Mouse (Mus musculus) hindbrain, embryonic 11.5 days (tissue): ENCODE results near the gene Cryab. TPM values are rescaled to one million over a fixed set of nuclear protein-coding genes. Genes with fewer than 3 reads are reported as not detected.

Experiments used
- ATAC-seq: fragments of 200-750 bp; cut with Nextera tagmentation; 2 replicates; pipeline ENCODE4 v1.8.0; 2017; ENCODE audit warnings: mild to moderate bottlenecking, moderate TSS enrichment, moderate library complexity; ENCODE audit not compliant: low FRiP score
- DNase-seq: peaks from one replicate; pipeline ENCODE4 v3.0.0-alpha.2; 2015; ENCODE audit warnings: low spot score
- H3K27ac ChIP-seq: fragments of 300-500 bp; sonication (generic); 2 replicates; pipeline ENCODE4 v1.5.1; 2014; ENCODE audit warnings: mild to moderate bottlenecking, low read depth, low read length
- H3K27me3 ChIP-seq: fragments of 300-500 bp; sonication (generic); 2 replicates; pipeline ENCODE4 v1.6.1; 2014; ENCODE audit warnings: mild to moderate bottlenecking, low read length, moderate library complexity, mixed read lengths; ENCODE audit not compliant: control insufficient read depth, insufficient read depth
- H3K36me3 ChIP-seq: fragments of 300-500 bp; sonication (generic); 2 replicates; pipeline ENCODE4 v1.6.1; 2014; ENCODE audit warnings: mild to moderate bottlenecking, low read length, moderate library complexity, mixed read lengths; ENCODE audit not compliant: control insufficient read depth, insufficient read depth
- H3K4me1 ChIP-seq: fragments of 300-500 bp; sonication (generic); replicated peaks from 2 replicates; pipeline ENCODE4 v1.6.1; 2014; ENCODE audit warnings: low read length, mixed read lengths; ENCODE audit not compliant: control insufficient read depth, insufficient read depth
- H3K4me2 ChIP-seq: fragments of 300-500 bp; sonication (generic); replicated peaks from 2 replicates; pipeline ENCODE4 v1.6.1; 2014; ENCODE audit warnings: mild to moderate bottlenecking, low read depth, low read length
- H3K4me3 ChIP-seq: fragments of 300-500 bp; sonication (generic); 2 replicates; pipeline ENCODE4 v1.5.1; 2014; ENCODE audit warnings: low read depth, low read length
- H3K9ac ChIP-seq: fragments of 300-500 bp; sonication (generic); 2 replicates; pipeline ENCODE4 v1.6.1; 2014; ENCODE audit warnings: low read depth, low read length
- H3K9me3 ChIP-seq: fragments of 300-500 bp; sonication (generic); 2 replicates; pipeline ENCODE4 v1.6.1; 2016; ENCODE audit warnings: low read length; ENCODE audit not compliant: control insufficient read depth
- WGBS: fragments of 180-500 bp; shearing (Covaris S2); extraction: QIAGEN DNeasy Blood & Tissue Kit; methylation state at CpG from one replicate; pipeline ENCODE4 v1.1.7; 2014; 5-methylcytosine and 5-hydroxymethylcytosine counted together
- polyA plus RNA-seq: library from polyadenylated mRNA; unstranded; fragments of >200 nt; fragmentation: Nextera tagmentation; extraction: Ambion mirVana; gene quantifications from 2 replicates; pipeline ENCODE4 v1.2.1, GENCODE M21; 2014

Cryab gene
- 5.9 and 7.4 TPM in 2 replicates for polyA plus RNA-seq

DNA sequence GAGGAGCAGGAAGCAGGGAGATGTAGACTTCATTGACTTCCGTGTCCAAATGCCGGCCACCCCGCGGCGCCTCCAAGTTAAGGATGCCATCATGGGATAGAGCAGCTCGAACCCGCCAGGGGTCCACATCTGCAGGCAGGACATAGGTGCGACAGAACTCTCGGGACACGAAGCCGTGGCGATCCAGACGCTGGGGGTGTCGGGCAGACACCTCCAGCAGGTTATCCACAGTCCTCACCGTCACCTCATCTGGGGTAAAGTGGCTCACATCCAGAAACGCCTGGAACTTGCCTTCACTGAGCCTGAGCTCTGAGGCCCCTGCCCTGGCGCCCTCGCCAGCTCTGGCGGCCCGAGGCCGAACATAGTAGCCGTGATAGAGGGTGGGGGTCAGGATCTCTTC, at the start of gene Cryab:
Gene Cryab, plus strand, starts transcription at position 3 of the 400 bp plus-strand sequence.
- Histone ChIP-seq H3K27me3 (no peaks in the 10 kb centered on the region), H3K4me3 (no peak within 1 kb of the TSS), H3K36me3 (no peaks in the 10 kb centered on the region), H3K9ac (no peak within 1 kb of the TSS), H3K4me1 (0 out of 2 replicates have a peak, but pooled peaks cover 1% of the 10 kb centered on the region), H3K9me3 (no peaks in the 10 kb centered on the region), H3K27ac (no peak within 1 kb of the TSS), H3K4me2 (no peak within 1 kb of the TSS)
- DNase-seq = no peak
- 73% methylated on average over 22 of the region's 22 CpGs for WGBS
- no peak for ATAC-seq

DNA sequence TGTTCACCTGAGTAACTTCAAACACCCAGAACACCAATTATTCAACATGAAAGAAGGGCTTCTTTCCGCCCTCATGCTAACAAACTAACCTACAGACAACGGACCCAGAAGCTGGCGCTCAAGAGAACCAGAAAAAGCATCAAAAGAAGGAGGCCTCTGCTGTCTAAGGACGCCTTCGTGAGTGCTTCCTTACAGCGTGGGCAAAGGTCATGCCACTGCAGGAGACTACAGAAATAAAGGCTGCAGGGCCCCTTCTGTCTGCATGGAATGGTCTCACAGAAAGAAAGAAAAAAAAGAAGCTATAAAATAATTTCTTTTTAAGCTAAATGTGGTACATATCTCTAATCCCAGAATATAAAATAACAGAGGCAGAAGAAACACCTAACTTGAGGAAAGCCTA, 46.2 kb upstream of the Cryab start:
- Histone ChIP-seq H3K4me1 (no peaks in the 10 kb centered on the region), H3K27me3 (peaks cover 6% of the 10 kb centered on the region; the same call in 1 of the 2 replicates), H3K9ac (no peak overlapping the region), H3K4me3 (no peak overlapping the region), H3K36me3 (no peaks in the 10 kb centered on the region), H3K27ac (no peak overlapping the region), H3K4me2 (no peak overlapping the region), H3K9me3 (no peaks in the 10 kb centered on the region)
- WGBS = 39% methylated on average over 6 of the region's 6 CpGs
- DNase-seq (no peak), ATAC-seq (no peak)

DNA sequence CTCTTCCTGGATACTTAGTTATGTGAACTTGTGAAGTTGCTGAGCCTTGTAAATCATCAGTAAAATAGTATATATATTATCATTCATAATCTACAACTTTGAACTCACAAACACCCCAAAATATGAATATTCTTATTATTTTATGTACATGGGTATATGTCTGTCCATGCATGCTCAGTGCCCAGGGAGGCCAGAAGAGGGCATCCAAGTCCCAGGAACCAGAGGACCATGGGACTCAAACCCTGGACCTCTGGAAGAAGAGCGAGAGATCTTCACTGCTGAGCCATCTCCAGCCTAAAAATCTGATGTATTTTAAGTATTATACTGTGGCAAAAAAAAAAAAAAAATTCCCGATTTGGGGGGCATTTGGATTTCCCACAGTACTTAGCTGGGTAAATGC, 42.0 kb upstream of the Cryab start:
- DNase-seq (peak; percentile 58), ATAC-seq (no peak)
- H3K4me2 ChIP-seq = no peak overlapping the region
- H3K4me3 ChIP-seq = no peak overlapping the region
- no peak overlapping the region for H3K27ac ChIP-seq
- no peaks in the 10 kb centered on the region for H3K27me3 ChIP-seq
- H3K4me1 ChIP-seq = no peaks in the 10 kb centered on the region
- WGBS = 31% methylated on average over 2 of the region's 2 CpGs
- no peaks in the 10 kb centered on the region for H3K36me3 ChIP-seq
- H3K9me3 ChIP-seq = no peaks in the 10 kb centered on the region
- no peak overlapping the region for H3K9ac ChIP-seq

DNA sequence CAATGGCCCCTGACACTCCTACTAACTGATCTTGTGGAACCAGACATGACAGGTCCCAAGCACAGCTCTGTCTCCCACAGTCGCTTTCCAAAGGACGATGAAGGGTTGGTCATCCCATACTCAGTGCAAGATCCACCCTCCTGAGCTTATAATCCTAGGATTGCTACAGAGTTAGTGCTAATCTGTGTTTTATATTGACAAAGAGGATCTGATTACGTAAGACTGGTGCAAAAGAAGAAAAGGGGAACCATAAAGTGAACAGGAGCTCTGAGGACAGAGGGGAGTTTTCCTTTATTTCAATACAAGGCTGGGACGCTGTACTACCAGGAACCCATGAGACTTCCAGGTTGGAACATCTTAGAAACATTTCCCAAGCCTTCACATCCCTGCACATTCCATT, 39.8 kb upstream of the Cryab start:
- ATAC-seq (no peak), DNase-seq (no peak)
- Histone ChIP-seq H3K9ac (no peak overlapping the region), H3K27ac (no peak overlapping the region), H3K4me1 (no peaks in the 10 kb centered on the region), H3K36me3 (no peaks in the 10 kb centered on the region), H3K27me3 (no peaks in the 10 kb centered on the region), H3K9me3 (no peaks in the 10 kb centered on the region), H3K4me3 (no peak overlapping the region), H3K4me2 (no peak overlapping the region)
- 89% methylated on average over 4 of the region's 4 CpGs for WGBS

DNA sequence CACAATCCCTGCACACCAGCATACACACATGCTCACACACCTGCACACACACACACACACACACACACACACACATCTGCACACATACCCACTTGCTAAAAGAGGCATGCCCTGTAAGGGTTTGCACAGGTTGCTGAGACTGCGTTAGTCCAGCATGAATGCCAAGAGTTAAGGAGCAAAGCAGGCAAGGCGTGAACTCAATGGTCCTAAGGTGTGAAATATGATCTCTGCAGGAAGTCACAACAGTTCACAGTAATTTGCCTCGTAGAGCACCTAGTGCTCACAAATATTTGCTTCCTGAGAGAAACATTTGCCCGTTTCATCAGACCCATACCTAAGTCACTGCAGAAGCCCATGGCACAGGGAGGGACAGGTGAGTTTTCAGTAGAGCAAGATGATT, 36.9 kb upstream of the Cryab start:
- H3K4me1 ChIP-seq = no peaks in the 10 kb centered on the region
- no peak for ATAC-seq
- H3K4me2 ChIP-seq = no peak overlapping the region
- no peaks in the 10 kb centered on the region for H3K9me3 ChIP-seq
- H3K36me3 ChIP-seq = no peaks in the 10 kb centered on the region
- no peak overlapping the region for H3K9ac ChIP-seq
- no peaks in the 10 kb centered on the region for H3K27me3 ChIP-seq
- H3K27ac ChIP-seq = no peak overlapping the region
- DNase-seq = no peak
- no peak overlapping the region for H3K4me3 ChIP-seq
- WGBS = 60% methylated on average over 4 of the region's 4 CpGs

DNA sequence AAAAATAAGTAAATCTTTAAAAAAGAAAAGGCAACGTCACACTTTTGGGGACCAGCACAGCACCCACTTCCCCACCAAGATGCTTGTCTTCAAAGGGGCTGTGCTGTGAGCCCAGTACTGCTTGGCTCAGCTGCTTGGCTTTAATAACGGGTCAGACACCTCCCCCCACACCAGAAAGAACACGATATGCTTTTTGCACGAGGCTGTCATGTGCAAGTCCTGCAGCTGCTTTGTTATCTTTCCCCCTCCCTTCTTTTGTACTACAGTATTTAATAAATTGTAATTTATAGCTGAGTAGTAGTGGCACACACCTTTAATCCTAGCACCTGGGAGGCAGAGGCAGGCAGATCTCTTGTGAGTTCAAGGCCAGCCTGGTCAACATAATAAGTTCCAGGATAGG, 32.2 kb upstream of the Cryab start:
- no peak for ATAC-seq
- H3K4me1 ChIP-seq = no peaks in the 10 kb centered on the region
- H3K9ac ChIP-seq = no peak overlapping the region
- no peak overlapping the region for H3K27ac ChIP-seq
- 83% methylated on average over 4 of the region's 4 CpGs for WGBS
- no peaks in the 10 kb centered on the region for H3K9me3 ChIP-seq
- H3K27me3 ChIP-seq = no peaks in the 10 kb centered on the region
- DNase-seq = no peak
- H3K4me3 ChIP-seq = no peak overlapping the region
- H3K4me2 ChIP-seq = no peak overlapping the region
- no peaks in the 10 kb centered on the region for H3K36me3 ChIP-seq

DNA sequence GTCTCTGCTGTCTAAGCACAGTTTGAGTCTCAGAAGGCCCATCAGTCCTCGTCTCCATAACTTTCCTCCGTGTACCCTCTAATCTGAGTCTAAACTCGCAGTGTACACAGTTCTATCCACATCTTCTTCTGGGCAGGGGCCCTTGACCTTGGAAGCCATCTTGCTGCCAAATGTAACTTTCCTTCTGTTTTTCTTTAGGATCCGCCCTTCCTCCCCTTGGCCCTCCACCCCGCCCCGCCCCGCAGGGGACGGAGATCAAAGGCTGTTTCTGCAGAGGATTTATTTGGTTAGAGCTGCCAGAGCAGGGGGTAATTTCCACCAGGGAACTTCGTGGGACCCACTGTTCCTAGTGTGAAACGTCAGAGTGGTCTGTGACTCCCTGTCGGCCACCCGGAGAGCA, 30.1 kb upstream of the Cryab start:
- no peak for DNase-seq
- no peak overlapping the region for H3K27ac ChIP-seq
- H3K9me3 ChIP-seq = no peaks in the 10 kb centered on the region
- no peaks in the 10 kb centered on the region for H3K4me1 ChIP-seq
- WGBS = 43% methylated on average over 12 of the region's 12 CpGs
- no peak overlapping the region for H3K4me3 ChIP-seq
- ATAC-seq = no peak
- H3K4me2 ChIP-seq = no peak overlapping the region
- H3K36me3 ChIP-seq = no peaks in the 10 kb centered on the region
- H3K9ac ChIP-seq = no peak overlapping the region
- H3K27me3 ChIP-seq = no peaks in the 10 kb centered on the region

DNA sequence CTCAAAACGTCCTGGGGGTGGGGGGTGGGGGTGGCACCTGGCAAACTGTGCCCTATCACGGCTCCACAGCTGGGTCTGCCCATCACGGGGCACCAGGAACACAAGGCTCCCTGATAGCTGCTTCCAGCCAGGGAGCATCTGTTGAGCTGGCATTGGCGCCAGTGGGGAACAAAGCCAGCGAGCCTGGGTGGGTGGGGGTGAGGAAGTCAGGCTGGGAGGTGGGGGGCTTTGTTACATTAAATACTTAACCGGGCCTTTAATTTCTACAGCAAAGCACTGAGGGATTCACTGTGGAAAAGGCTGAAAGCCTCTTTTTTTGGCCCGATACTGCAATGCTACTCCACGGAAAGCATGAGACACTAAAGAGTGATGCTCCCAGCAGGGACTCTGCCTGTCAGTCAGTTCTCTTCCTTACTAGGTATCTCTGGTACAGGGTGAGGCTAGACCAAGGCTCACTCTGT, 28.6 kb upstream of the Cryab start:
- Histone ChIP-seq H3K27me3 (no peaks in the 10 kb centered on the region), H3K4me2 (no peak overlapping the region), H3K9me3 (no peaks in the 10 kb centered on the region), H3K36me3 (no peaks in the 10 kb centered on the region), H3K4me3 (no peak overlapping the region), H3K4me1 (no peaks in the 10 kb centered on the region), H3K27ac (no peak overlapping the region), H3K9ac (no peak overlapping the region)
- WGBS = 40% methylated on average over 8 of the region's 8 CpGs
- DNase-seq (no peak), ATAC-seq (no peak)

DNA sequence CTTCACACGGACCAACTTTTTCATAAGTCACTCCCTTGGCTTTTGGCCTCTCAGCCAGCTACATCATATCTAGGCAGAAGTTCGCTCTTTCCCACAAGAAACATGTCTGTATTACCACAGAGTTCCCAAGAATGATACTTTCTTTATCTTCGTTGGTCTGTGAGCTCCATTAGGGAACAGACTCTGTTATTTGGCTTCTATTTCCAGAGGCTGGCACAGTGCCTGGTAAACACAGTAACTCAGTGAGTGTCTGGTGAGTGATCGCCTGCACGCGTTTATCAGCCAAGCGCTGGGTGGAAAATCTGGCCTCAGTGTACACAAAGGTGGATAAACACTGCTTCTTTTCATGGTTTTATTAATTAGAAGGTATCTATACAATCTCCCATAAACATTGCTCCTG, 27.7 kb upstream of the Cryab start:
- Histone ChIP-seq H3K4me1 (no peaks in the 10 kb centered on the region), H3K27ac (no peak overlapping the region)

More for the DNA sequence above, 27.7 kb upstream of the Cryab start:
- Histone ChIP-seq H3K9me3 (no peaks in the 10 kb centered on the region), H3K27me3 (no peaks in the 10 kb centered on the region), H3K4me3 (no peak overlapping the region), H3K36me3 (no peaks in the 10 kb centered on the region), H3K4me2 (no peak overlapping the region), H3K9ac (no peak overlapping the region)
- WGBS = 78% methylated on average over 7 of the region's 7 CpGs
- ATAC-seq = no peak
- no peak for DNase-seq
